Mouse (Mus musculus): ENCODE measurements around the gene Polr2h. TPM values are rescaled to one million over a fixed set of nuclear protein-coding genes. Genes with fewer than 3 reads are reported as not detected.

Polr2h gene
- polyA plus RNA-seq, 1 experiment from 2014 or later = 84.9 TPM

DNA sequence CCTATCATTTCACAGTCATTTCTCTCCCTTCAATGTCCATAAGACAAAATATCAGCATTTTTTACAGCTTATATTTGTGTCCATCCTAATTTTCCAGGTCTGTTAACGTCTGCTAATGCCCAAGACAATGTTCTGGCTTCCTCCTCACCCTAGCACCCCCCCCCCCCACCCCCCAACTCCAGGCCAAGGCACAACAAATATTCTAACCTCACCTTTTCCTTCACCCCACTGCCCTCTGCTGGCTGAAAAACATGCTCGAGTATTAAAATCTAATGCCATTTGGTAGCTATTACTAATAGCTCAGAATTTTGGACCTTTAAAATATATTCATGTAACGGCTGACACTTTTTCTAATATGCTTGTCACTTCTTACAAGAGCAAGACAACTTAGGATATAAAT lies 44.2 kb downstream of the Polr2h start:
- Histone ChIP-seq H3K27ac (ENCODE audit: low read length) (no peak overlapping the region), H3K4me2 (ENCODE audit: low read depth, low read length) (no peak overlapping the region), H3K9ac (ENCODE audit: low read length) (no peak overlapping the region), H3K4me1 (ENCODE audit: control insufficient read depth, insufficient read depth, low read length) (no peaks in the 10 kb centered on the region), H3K4me3 (replicated peaks; ENCODE audit: low read length) (no peak overlapping the region), H3K27me3 (ENCODE audit: control insufficient read depth, insufficient read depth, low read length) (no peaks in the 10 kb centered on the region), H3K9me3 (replicated peaks; ENCODE audit: control insufficient read depth, low read length) (no peaks in the 10 kb centered on the region), H3K36me3 (ENCODE audit: control insufficient read depth, insufficient read depth, low read length) (no peaks in the 10 kb centered on the region)
- no peak for ATAC-seq (ENCODE audit: insufficient read depth, low FRiP score)
- 7% methylated on average over 3 of the region's 3 CpGs for WGBS

DNA sequence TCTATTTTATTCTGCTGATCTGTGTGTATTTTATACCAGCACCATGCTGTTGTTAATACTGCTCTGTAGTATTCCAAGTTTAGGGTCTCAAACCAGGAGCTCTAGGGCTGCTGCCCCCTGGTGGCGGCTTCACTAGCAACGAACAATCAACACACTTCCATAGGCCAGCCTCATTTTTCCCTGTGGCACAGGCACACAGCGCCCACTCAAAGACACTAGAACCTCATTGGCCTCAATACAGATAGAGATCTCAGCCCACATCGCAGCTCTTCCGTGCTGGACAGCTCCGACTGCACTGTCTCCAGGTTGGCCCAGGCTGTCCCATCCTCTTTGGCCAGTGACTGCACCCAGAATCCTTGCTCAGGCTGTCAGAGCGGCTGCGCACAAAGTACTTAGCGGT lies 47.8 kb downstream of the Polr2h start:
- Histone ChIP-seq H3K9me3 (replicated peaks; ENCODE audit: control insufficient read depth, low read length) (no peaks in the 10 kb centered on the region), H3K27me3 (ENCODE audit: control insufficient read depth, insufficient read depth, low read length) (no peaks in the 10 kb centered on the region), H3K4me1 (ENCODE audit: control insufficient read depth, insufficient read depth, low read length) (no peaks in the 10 kb centered on the region), H3K36me3 (ENCODE audit: control insufficient read depth, insufficient read depth, low read length) (no peaks in the 10 kb centered on the region), H3K4me2 (ENCODE audit: low read depth, low read length) (no peak overlapping the region), H3K9ac (ENCODE audit: low read length) (no peak overlapping the region), H3K27ac (ENCODE audit: low read length) (no peak overlapping the region), H3K4me3 (replicated peaks; ENCODE audit: low read length) (no peak overlapping the region)
- 51% methylated on average over 9 of the region's 9 CpGs for WGBS
- no peak for ATAC-seq (ENCODE audit: insufficient read depth, low FRiP score)

Other genes starting within 250 kb of the Polr2h start
- gene Eif2b5, start 218.8 kb upstream of the Polr2h start, polyA plus RNA-seq (2015; fragmentation: Nextera tagmentation; extraction: Ambion mirVana) = 93.0 and 94.7 TPM in 2 replicates
- 17.4 and 17.6 TPM in 2 replicates for gene Dvl3, start 200.7 kb upstream of the Polr2h start, polyA plus RNA-seq (2015; fragmentation: Nextera tagmentation; extraction: Ambion mirVana)
- gene Ap2m1, start 182.2 kb upstream of the Polr2h start, polyA plus RNA-seq (2015; fragmentation: Nextera tagmentation; extraction: Ambion mirVana) = 565 and 588 TPM in 2 replicates
- 55.0 and 63.1 TPM in 2 replicates for gene Abcf3, start 169.1 kb upstream of the Polr2h start, polyA plus RNA-seq (2015; fragmentation: Nextera tagmentation; extraction: Ambion mirVana)
- gene Vwa5b2, start 128.2 kb upstream of the Polr2h start, polyA plus RNA-seq (2015; fragmentation: Nextera tagmentation; extraction: Ambion mirVana) = 3.8 and 4.2 TPM in 2 replicates
- 26.0 and 30.7 TPM in 2 replicates for gene Eef1akmt4, start 106.1 kb upstream of the Polr2h start, polyA plus RNA-seq (2015; fragmentation: Nextera tagmentation; extraction: Ambion mirVana)
- gene Gm49333, start 106.1 kb upstream of the Polr2h start, polyA plus RNA-seq (2015; fragmentation: Nextera tagmentation; extraction: Ambion mirVana) = 0.14 TPM in 1 of 2 replicates, not detected in the other
- 34.0 and 38.2 TPM in 2 replicates for gene Alg3, start 105.9 kb upstream of the Polr2h start, polyA plus RNA-seq (2015; fragmentation: Nextera tagmentation; extraction: Ambion mirVana)
- gene Camk2n2, start 96.4 kb upstream of the Polr2h start, polyA plus RNA-seq (2015; fragmentation: Nextera tagmentation; extraction: Ambion mirVana) = 0.40 and 0.64 TPM in 2 replicates
- 2.4 and 2.6 TPM in 2 replicates for gene Ece2, start 87.8 kb upstream of the Polr2h start, polyA plus RNA-seq (2015; fragmentation: Nextera tagmentation; extraction: Ambion mirVana)
- gene Psmd2, start 66.0 kb upstream of the Polr2h start, polyA plus RNA-seq (2015; fragmentation: Nextera tagmentation; extraction: Ambion mirVana) = 291 and 307 TPM in 2 replicates
- 144 and 155 TPM in 2 replicates for gene Eif4g1, start 49.4 kb upstream of the Polr2h start, polyA plus RNA-seq (2015; fragmentation: Nextera tagmentation; extraction: Ambion mirVana)
- 9.7 and 10.3 TPM in 2 replicates for gene Fam131a, start 24.4 kb upstream of the Polr2h start, polyA plus RNA-seq (2015; fragmentation: Nextera tagmentation; extraction: Ambion mirVana)
- gene Clcn2, start 81 bp downstream of the Polr2h start, polyA plus RNA-seq (2015; fragmentation: Nextera tagmentation; extraction: Ambion mirVana) = 11.6 and 12.9 TPM in 2 replicates
- gene Chrd, start 15.5 kb downstream of the Polr2h start, polyA plus RNA-seq (2015; fragmentation: Nextera tagmentation; extraction: Ambion mirVana) = 5.2 and 5.6 TPM in 2 replicates
- 1.0 and 1.3 TPM in 2 replicates for gene Thpo, start 16.8 kb downstream of the Polr2h start, polyA plus RNA-seq (2015; fragmentation: Nextera tagmentation; extraction: Ambion mirVana)